Mouse (Mus musculus): Measurements from ENCODE around the gene Zfp780b.

DNA sequence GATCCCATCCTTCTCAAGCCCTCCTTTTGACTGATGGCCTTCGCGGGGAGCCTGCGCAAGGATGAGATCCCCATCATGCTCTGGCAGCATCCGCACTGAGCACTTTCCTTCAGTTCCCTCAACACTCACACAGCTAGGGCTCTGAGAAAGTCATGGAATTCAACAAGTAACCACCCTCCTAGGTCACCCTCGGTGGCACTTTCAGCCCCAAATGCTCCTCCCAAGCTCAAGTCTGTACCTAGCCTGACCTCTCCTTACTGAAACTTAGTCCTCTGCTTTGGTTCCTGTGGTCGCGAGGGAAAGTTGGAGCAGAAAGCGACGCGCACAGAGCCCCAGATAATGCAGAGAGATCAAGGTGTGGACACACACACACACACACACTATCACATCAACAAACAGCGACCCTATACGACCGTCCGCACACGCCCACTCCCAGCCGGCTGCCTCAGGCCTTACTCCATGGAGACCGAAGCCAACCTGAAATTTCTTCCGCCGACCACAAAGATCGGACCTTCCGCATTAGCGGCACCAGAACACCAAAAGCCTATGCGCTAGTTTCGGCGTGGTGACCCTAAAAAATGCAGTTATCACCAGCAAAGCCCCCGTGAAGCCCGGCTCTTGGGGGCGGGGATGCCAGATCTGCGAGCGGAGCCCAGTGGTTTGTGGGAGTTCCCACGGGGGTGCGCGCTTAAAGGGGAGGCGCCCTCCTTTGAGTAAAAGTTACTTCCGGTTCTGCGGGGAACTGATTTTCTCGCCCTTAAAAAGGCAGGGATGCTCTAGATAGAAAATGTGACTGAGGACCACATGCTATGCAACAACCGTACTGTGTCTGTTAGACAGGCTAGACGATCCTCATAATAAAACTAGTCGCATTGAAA, 49.9 kb downstream of the Zfp780b start, which contains the start of gene Zfp974:
- TF ChIP-seq CTCF (IDR thresholded peaks at IDR 0.05; ENCODE audit: control insufficient read depth, insufficient read depth, low read length) (no peak), POLR2A (IDR thresholded peaks at IDR 0.05; ENCODE audit: borderline replicate concordance, control insufficient read depth, low read depth, low read length) (no peak)

Data from bone marrow, adult 2 months (tissue).